ENCODE assay signal across 9 mouse cellular contexts in the genomic region with DNA sequence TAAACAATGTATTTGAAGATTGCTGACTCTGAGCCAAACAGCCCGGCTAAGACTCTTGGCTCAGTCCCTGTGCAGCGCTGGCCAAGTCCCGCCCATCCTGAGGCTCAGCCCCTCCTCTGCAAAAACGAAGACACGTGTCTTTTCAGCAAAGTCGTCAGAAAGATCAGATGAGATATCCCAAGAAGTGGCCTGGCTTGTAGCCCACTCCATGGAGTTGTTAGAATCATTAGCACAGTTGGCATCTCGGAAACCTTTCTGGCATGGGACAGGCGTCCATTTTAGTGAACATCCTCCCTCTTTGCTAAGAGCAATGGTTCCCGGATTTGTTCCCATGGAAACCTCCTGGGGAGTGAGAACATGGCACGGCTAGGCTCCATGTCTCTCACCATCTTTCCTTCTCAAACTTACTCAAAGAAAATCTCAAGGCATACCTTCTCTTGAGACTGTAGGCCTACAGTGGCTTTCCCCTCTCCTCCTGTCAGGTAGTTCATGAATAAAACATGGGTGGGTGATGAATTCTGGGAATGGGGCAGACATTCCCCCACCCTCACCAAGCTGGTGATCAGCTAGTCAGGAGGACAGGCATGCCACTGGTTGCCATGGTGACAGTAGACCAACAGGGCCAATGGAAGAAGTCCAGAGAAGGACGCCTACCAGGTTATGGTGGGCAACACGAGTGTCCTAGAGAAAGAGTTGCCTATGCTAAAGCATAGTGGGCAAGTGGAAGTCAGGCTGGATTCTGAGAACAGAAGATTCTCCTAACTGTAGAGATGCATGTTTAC. TPM values are rescaled to one million over a fixed set of nuclear protein-coding genes. Genes with fewer than 3 reads are reported as not detected.
A peak's percentile ranks its signal among the peaks of the same experiment; 100 is the strongest.
DNase-seq lines count a peak whose midpoint lies in the region; ATAC-seq and TF ChIP-seq lines count a peak whose summit lies in the region.
"Had no signal": no experiment of that assay in that cellular context is flagged by ENCODE, and none has a peak within 500 bp of the region (broad histone marks: within the 10 kb centered on the region; RNA-seq: fewer than 3 reads in every experiment).

No protein-coding gene starts in this region.

- TF ChIP-seq EP300 in heart, postnatal 0 days (IDR thresholded peaks at IDR 0.05; ENCODE audit: low read depth) = no peak

- 56% methylated on average over 12 of the region's 12 CpGs for WGBS in hindbrain, embryonic 12.5 days
- WGBS in hindbrain, embryonic 11.5 days = 67% methylated on average over 12 of the region's 12 CpGs
- 32% methylated on average over 12 of the region's 12 CpGs for WGBS in heart, postnatal 0 days

- no peak overlapping the region for H3K4me2 ChIP-seq in hindbrain, embryonic 12.5 days (replicated peaks)
- no peak overlapping the region for H3K4me2 ChIP-seq in hindbrain, embryonic 11.5 days (replicated peaks; ENCODE audit: low read depth, low read length)
- H3K4me2 ChIP-seq in heart, postnatal 0 days (ENCODE audit: low read depth, low read length) = 0 out of 2 replicates have a peak overlapping the region, but pooled peaks have one; percentile 19

- no peaks in the 10 kb centered on the region for H3K9me3 ChIP-seq in hindbrain, embryonic 12.5 days (replicated peaks)
- no peaks in the 10 kb centered on the region for H3K9me3 ChIP-seq in hindbrain, embryonic 11.5 days (ENCODE audit: control insufficient read depth, low read length)
- H3K9me3 ChIP-seq in heart, postnatal 0 days (replicated peaks; ENCODE audit: control insufficient read depth, low read length) = no peaks in the 10 kb centered on the region

- no peak overlapping the region for H3K4me3 ChIP-seq in hindbrain, embryonic 12.5 days
- H3K4me3 ChIP-seq in hindbrain, embryonic 11.5 days (ENCODE audit: low read depth, low read length) = no peak overlapping the region
- H3K4me3 ChIP-seq in heart, postnatal 0 days (ENCODE audit: low read depth, low read length) = no peak overlapping the region

- H3K27me3 ChIP-seq in hindbrain, embryonic 12.5 days = no peaks in the 10 kb centered on the region
- H3K27me3 ChIP-seq in hindbrain, embryonic 11.5 days (ENCODE audit: control insufficient read depth, insufficient read depth, low read length) = no peaks in the 10 kb centered on the region
- H3K27me3 ChIP-seq in heart, postnatal 0 days (ENCODE audit: control insufficient read depth, insufficient read depth, low read length) = no peaks in the 10 kb centered on the region

- TF ChIP-seq CTCF in heart, postnatal 0 days (IDR thresholded peaks at IDR 0.05; ENCODE audit: low read depth) = no peak

- 0 out of 2 replicates have a peak, but pooled peaks have one; percentile 46 for ATAC-seq in hindbrain, embryonic 12.5 days (ENCODE audit: low FRiP score)
- ATAC-seq in hindbrain, embryonic 11.5 days (ENCODE audit: low FRiP score) = no peak
- ATAC-seq in heart, postnatal 0 days (ENCODE audit: insufficient read depth, low read depth) = peak; percentile 39

- H3K9ac ChIP-seq in hindbrain, embryonic 12.5 days = no peak overlapping the region
- H3K9ac ChIP-seq in hindbrain, embryonic 11.5 days (ENCODE audit: low read depth, low read length) = no peak overlapping the region
- no peak overlapping the region for H3K9ac ChIP-seq in heart, postnatal 0 days (replicated peaks; ENCODE audit: low read depth, low read length)

- DNase-seq in hindbrain, embryonic 11.5 days (ENCODE audit: low spot score) = no peak
- DNase-seq in adrenal gland, postnatal 14 days = peak; percentile 76
- peak; percentile 63 for DNase-seq in heart, postnatal 0 days (ENCODE audit: low spot score)
- DNase-seq in lung, adult 18-20 months = peak; percentile 60 to 66
- DNase-seq in natural killer cell, adult 2 months (ENCODE audit: low spot score in 2 of 2) = no peak
- DNase-seq in spleen, postnatal 4 days (ENCODE audit: low spot score in 2 of 2) = no peak
- no peak for DNase-seq in urinary bladder, postnatal 10 days (ENCODE audit: low spot score)

- H3K36me3 ChIP-seq in hindbrain, embryonic 12.5 days = no peaks in the 10 kb centered on the region
- no peaks in the 10 kb centered on the region for H3K36me3 ChIP-seq in hindbrain, embryonic 11.5 days (ENCODE audit: control insufficient read depth, insufficient read depth, low read length)
- H3K36me3 ChIP-seq in heart, postnatal 0 days (replicated peaks; ENCODE audit: control insufficient read depth, insufficient read depth, low read length) = no peaks in the 10 kb centered on the region
- H3K36me3 ChIP-seq: G1E had no signal

- H3K27ac ChIP-seq in hindbrain, embryonic 12.5 days = no peak overlapping the region
- H3K27ac ChIP-seq in hindbrain, embryonic 11.5 days (ENCODE audit: low read depth, low read length) = no peak overlapping the region
- no peak overlapping the region for H3K27ac ChIP-seq in heart, postnatal 0 days (ENCODE audit: low read depth)

- peaks cover 25% of the 10 kb centered on the region for H3K4me1 ChIP-seq in hindbrain, embryonic 12.5 days
- no peaks in the 10 kb centered on the region; the same call in 1 of the 2 replicates for H3K4me1 ChIP-seq in hindbrain, embryonic 11.5 days (replicated peaks; ENCODE audit: control insufficient read depth, insufficient read depth, low read length)
- H3K4me1 ChIP-seq in heart, postnatal 0 days (ENCODE audit: control insufficient read depth, insufficient read depth) = peaks cover 74% of the 10 kb centered on the region

RNA-seq across cellular contexts. Expression of a gene that starts 11.3 kb away (rescaled TPM):
- polyA plus RNA-seq in hindbrain, embryonic 12.5 days (2016; fragmentation: Nextera tagmentation; extraction: Ambion mirVana) = 65.5 and 72.2 TPM in 2 replicates
- polyA plus RNA-seq in hindbrain, embryonic 11.5 days (2014; fragmentation: Nextera tagmentation; extraction: Ambion mirVana) = 40.0 and 48.4 TPM in 2 replicates
- total RNA-seq in adrenal gland, postnatal 14 days (2021) = 40.1 and 59.6 TPM in 2 replicates
- total RNA-seq in heart, postnatal 0 days (2014; rRNA removed; ENCODE audit: low replicate concordance) = 31.3 and 43.1 TPM in 2 replicates
- 23.1 and 24.3 TPM in 2 replicates for polyA plus RNA-seq in heart, postnatal 0 days (2015; fragmentation: Nextera tagmentation; extraction: Ambion mirVana)
- total RNA-seq: G1E had no signal

RNA-seq across cellular contexts. Expression of a gene that starts 49.7 kb away (rescaled TPM):
- polyA plus RNA-seq in hindbrain, embryonic 12.5 days (2016; fragmentation: Nextera tagmentation; extraction: Ambion mirVana) = not detected in 2 replicates
- not detected in 2 replicates for polyA plus RNA-seq in hindbrain, embryonic 11.5 days (2014; fragmentation: Nextera tagmentation; extraction: Ambion mirVana)
- total RNA-seq in adrenal gland, postnatal 14 days (2021) = 1.3 and 46.7 TPM in 2 replicates
- total RNA-seq in heart, postnatal 0 days (2014; rRNA removed; ENCODE audit: low replicate concordance) = not detected in 2 replicates
- polyA plus RNA-seq in heart, postnatal 0 days (2015; fragmentation: Nextera tagmentation; extraction: Ambion mirVana) = not detected in 2 replicates
- polyA plus RNA-seq: G1E had no signal

Comparison
In these comparisons a context has a peak if more than half of its experiments do, and no peak if none do; other contexts are left out.
1. DNase-seq: peak in adrenal gland, postnatal 14 days (single experiment), heart, postnatal 0 days (single experiment) and lung, adult 18-20 months (2 of 2); none in hindbrain, embryonic 11.5 days (single experiment), natural killer cell, adult 2 months (0 of 2), spleen, postnatal 4 days (0 of 2) and urinary bladder, postnatal 10 days (single experiment).